Mouse (Mus musculus) kidney, postnatal 4 days (tissue): ENCODE data around the gene Gm8279.
"Not testable (repeated sequence)": the region's sequence is repeated elsewhere in the genome, so short reads cannot be mapped to it uniquely, and the experiment has no call there.

ENCODE experiments used
- DNase-seq, 2 experiments: peaks; one replicate each; pipeline ENCODE4 v3.0.0; 2021; ENCODE audit warnings: mixed read lengths in 2 of 2

The Gm8279 gene

GRCm38 (mm10) chr14:5131219-5131618 lies at the start of gene Gm8279:
Gene Gm8279 (plus strand): TSS chr14:5131519.
- not testable (repeated sequence) for DNase-seq

GRCm38 (mm10) chr14:5164235-5164634 lies 32.9 kb downstream of the Gm8279 start, which contains the start of gene Gm3317:
Gene Gm3317 (plus strand): TSS chr14:5164535.
- DNase-seq: not testable (repeated sequence)

- not testable (repeated sequence) for DNase-seq
Observed at GRCm38 (mm10) chr14:5185493-5185892, 54.2 kb downstream of the Gm8279 start, which contains the start of gene Gm8271. Gene Gm8271 (plus strand): TSS chr14:5185793.
